Mouse (Mus musculus) cortical plate, adult 2 months (tissue): ENCODE results near the gene Rapgef5. TPM values are rescaled to one million over a fixed set of nuclear protein-coding genes. Genes with fewer than 3 reads are reported as not detected.

Experiments used
- H3K27ac ChIP-seq: fragments of 200-500 bp; 2 replicates; pipeline ENCODE4 v1.5.1; 2012; ENCODE audit warnings: low read length, control low read depth, inconsistent platforms; ENCODE audit not compliant: insufficient read depth
- H3K4me1 ChIP-seq: fragments of 200-500 bp; 2 replicates; pipeline ENCODE4 v1.6.1; 2011; ENCODE audit warnings: low read length; ENCODE audit not compliant: control insufficient read depth, insufficient read depth
- H3K4me3 ChIP-seq: fragments of 200-500 bp; 2 replicates; pipeline ENCODE4 v1.5.1; 2011; ENCODE audit warnings: mild to moderate bottlenecking, low read length, control low read depth; ENCODE audit not compliant: insufficient read depth
- CTCF ChIP-seq: fragments of 200-500 bp; IDR thresholded peaks from 2 replicates; pipeline ENCODE4 v1.5.1; 2011; ENCODE audit warnings: mild to moderate bottlenecking, control low read depth, low read length; ENCODE audit not compliant: insufficient read depth; ENCODE audit errors: extremely low read depth
- POLR2A ChIP-seq: fragments of 200-500 bp; IDR thresholded peaks from 2 replicates; pipeline ENCODE4 v1.6.1; 2011; ENCODE audit warnings: mild to moderate bottlenecking, low read length, control low read depth; ENCODE audit not compliant: insufficient read depth; ENCODE audit errors: extremely low read depth
- polyA plus RNA-seq: library from polyadenylated mRNA; depleted of rRNA; stranded (reverse); fragments of >200 nt; gene quantifications from 2 replicates; pipeline ENCODE4 v1.2.3, GENCODE M21; 2012

Rapgef5 gene
- polyA plus RNA-seq, 1 experiment = 61.7 TPM

DNA sequence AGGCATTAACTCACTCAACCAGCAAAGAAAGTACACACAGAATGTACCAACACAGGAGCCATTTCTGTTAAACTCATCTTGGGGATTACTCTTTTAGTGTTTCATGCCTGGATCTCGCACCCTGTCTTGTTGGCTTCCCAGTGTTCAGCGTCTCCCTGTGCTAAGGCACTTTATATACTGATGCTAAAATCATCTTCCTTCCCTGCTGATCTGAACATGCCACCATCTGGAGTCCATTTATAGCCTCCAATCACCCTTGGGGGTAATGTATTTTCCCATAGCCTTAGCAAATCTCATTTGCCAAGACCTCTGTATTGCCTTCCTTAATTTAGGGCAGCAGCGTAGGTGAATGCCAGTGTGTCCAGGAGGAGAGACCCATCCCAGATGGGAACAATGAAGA, 11.6 kb downstream of the Rapgef5 start:
- no peak overlapping the region for H3K4me3 ChIP-seq
- peak overlapping the region; percentile 72 for H3K27ac ChIP-seq
- H3K4me1 ChIP-seq = peaks cover 9% of the 10 kb centered on the region
- TF ChIP-seq POLR2A (no peak), CTCF (no peak)

DNA sequence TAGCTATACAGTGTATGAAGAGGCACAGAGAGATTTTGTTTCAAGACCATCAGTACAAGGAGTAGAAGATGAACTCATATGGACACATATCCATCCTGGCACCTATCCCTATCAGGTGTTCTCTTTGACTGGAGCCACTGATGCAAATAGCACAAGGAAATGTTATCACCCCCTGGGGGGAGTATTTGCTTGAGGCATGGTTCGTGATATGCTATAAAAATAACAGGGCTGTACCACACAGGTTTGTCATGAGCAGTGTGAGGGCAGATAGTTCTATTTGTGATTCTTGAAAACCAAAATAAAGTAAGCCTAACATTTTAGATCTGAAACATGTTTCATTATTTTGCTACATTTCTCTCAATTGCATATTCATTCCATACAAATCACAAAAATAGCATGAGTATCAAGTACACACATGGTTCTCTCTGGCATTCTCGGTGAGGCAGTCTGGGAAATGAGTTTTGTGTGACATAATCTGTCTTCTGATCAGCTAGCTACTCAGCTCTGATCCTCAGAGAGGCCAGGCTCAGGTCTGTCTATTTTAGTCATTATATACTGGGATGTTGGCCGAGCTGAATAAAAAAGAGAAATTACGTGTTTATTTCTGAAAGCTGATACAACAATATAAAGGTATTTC, 12.3 kb downstream of the Rapgef5 start:
- TF ChIP-seq CTCF (no peak), POLR2A (no peak)
- peak overlapping the region; percentile 80 for H3K27ac ChIP-seq
- no peak overlapping the region for H3K4me3 ChIP-seq
- H3K4me1 ChIP-seq = peaks cover 9% of the 10 kb centered on the region

DNA sequence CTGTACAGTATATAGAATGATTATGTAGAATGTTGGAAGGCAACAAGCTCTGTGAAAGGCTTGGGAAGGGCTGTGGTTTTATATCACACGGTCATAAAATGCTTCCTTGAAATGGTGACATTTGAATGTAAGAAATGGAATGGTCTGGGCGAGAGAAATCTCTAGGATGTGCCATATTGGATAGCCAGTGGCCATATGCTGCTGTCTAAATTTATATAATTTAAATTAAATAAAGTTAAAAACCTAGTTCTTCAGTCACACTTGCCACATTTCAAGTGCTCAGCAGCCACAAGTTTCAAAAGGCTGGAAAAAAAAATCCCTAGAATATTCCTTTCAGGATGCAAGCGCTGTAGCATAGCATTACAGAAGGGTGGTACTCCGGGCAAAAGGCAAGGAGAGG, 14.8 kb downstream of the Rapgef5 start:
- Histone ChIP-seq H3K4me1 (peaks cover 10% of the 10 kb centered on the region), H3K27ac (peak overlapping the region; percentile 6; the same call in 1 of the 2 replicates), H3K4me3 (no peak overlapping the region)
- TF ChIP-seq POLR2A (no peak), CTCF (no peak)

DNA sequence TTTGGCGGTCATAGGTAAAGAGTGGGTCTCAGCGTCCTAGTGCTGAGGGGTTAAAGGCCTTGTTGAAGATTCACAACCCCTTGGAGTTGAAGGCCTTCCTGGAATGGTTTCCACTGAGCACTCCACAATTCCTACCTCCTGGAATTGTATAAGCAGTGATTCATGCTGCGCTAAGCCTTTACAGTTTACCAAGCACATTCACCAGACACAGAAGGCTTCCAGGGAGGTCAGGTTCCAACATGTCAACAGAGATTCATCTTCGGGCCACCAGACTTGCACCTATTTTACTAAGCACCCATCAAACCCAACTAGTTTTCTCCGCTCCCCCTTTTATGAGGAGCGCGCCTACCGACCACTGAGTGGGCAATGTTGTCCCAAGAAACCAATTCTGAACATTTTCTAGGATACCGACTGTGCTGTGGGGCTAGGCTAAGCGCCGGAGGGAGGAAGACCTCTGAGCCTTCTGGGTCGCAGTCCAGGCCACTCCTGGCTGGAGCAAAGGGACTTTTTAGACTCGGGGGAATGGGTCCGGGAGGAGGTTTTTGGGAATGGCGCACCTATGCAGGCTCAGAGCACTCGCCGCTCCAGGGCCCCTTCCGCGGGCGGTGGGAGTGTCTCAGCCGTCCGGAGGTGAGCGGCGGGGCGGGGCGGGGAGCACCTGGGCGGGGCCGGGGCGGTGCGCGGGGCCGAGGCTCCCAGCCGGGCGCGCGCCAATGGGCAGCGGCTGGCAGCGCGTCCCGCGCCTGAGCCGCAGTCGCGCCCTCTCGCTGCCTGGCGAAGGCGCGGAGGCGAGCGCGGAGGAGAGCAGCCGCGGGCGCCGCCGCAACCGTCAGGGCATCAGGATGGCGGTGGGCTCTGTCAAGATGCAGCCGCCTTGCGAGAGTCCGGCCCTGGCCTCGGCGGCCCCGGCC, 17.2 kb downstream of the Rapgef5 start:
- peaks cover 8% of the 10 kb centered on the region for H3K4me1 ChIP-seq
- peak overlapping the region; percentile 97 for H3K27ac ChIP-seq
- TF ChIP-seq POLR2A = 0 out of 2 replicates have a peak, but pooled peaks have one; percentile 13
- no peak for TF ChIP-seq CTCF
- H3K4me3 ChIP-seq = peak overlapping the region; percentile 95

DNA sequence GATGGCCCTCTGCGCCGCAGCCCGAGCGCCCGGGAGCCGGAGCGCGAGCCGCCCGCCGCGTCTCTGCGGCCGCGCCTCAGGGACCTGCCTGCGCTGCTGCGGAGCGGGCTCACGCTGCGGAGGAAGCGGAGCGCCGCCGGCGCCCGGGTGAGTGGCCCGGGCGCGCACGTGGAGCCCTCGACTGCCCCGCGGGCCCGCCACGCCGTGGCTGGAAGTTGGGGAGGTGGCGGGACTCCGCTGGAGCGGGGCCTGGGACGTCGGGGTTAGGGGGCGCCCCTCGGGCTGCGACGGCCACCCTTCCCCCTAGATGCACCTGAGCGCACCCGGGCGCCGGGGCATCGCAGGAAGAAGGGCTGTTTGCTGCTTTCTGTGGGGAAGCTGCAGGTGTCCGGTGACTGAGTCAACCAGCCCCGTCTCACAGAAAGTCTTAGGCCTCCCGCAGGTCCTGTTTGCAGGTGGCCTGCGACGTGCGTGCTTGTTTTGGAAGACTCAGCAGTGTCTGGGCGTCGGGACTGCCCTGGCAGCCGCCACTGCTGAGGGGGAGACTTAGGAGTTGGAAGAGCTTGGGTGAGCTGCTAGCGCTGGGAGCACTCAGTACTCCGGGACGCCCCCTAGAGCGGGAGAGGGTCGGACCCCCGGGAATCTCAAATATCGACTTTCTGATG, 17.9 kb downstream of the Rapgef5 start:
- Histone ChIP-seq H3K4me3 (peak overlapping the region; percentile 95), H3K27ac (peak overlapping the region; percentile 97)
- TF ChIP-seq CTCF (no peak), POLR2A (no peak)

DNA sequence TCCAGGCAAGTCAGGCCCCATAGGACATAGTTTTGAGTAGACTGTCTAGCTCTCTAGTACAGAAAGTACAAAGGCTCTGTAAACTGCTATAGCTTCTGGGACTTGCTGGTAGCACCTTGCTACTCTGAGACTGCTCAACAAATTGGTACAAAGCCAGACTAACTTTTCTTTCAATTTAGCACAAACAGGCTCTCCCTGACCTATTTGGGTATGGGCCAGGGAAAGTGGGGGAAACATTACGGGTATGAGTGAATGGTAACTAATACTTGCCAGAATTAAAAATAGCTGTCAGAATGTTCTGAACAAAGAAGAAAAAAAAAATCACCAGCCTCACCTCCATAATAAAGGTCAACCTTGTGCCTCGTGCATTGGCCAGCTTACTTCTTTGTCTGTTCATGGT, 24.1 kb downstream of the Rapgef5 start:
- TF ChIP-seq CTCF (no peak), POLR2A (no peak)
- peaks cover 7% of the 10 kb centered on the region; the same call in 1 of the 2 replicates for H3K4me1 ChIP-seq
- no peak overlapping the region for H3K27ac ChIP-seq
- H3K4me3 ChIP-seq = no peak overlapping the region

More for the DNA sequence above, 17.9 kb downstream of the Rapgef5 start:
- H3K4me1 ChIP-seq = peaks cover 6% of the 10 kb centered on the region

DNA sequence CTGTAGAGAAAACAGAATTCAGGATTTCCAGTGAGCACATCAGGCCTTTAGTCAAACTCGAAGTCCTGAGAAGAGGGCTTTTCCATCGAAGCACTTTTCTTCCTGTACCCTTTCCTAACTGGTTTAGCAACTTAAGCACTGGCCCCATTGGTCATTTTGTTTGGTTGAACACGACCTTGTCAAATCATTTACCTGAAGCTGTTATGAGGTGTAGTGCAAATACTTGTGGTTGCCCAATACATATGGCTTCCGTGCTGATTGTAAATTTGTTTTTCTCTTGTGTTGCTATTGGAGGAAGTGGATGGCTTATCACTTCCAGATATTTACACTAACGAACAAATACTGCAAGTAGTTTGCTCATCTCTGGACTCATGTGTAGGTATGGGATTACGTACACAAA, 29.0 kb downstream of the Rapgef5 start:
- H3K4me1 ChIP-seq = peaks cover 3% of the 10 kb centered on the region; the same call in 1 of the 2 replicates
- TF ChIP-seq CTCF (no peak), POLR2A (no peak)
- H3K4me3 ChIP-seq = no peak overlapping the region
- H3K27ac ChIP-seq = no peak overlapping the region

DNA sequence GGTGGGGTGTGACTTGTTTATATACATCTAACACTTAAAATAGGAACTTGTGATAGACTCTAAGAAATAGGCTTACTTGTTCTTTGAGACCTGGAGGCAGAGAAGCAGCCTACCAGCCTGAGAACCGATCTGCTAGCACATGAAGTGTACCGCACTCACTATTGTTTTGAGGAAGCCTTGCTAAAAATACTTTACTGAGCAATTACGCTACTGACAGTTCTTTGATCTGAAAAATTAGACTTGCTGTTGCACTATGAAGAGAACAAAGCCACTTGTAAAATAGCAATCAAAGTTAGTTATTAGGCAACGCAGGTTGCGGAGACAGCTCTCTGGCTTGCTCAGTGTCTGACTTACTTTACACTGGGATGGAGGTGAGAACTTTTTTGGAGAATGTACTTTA, 37.1 kb downstream of the Rapgef5 start:
- Histone ChIP-seq H3K27ac (0 out of 2 replicates have a peak overlapping the region, but pooled peaks have one; percentile 19), H3K4me3 (no peak overlapping the region), H3K4me1 (peaks cover 7% of the 10 kb centered on the region)
- TF ChIP-seq CTCF (no peak), POLR2A (no peak)

DNA sequence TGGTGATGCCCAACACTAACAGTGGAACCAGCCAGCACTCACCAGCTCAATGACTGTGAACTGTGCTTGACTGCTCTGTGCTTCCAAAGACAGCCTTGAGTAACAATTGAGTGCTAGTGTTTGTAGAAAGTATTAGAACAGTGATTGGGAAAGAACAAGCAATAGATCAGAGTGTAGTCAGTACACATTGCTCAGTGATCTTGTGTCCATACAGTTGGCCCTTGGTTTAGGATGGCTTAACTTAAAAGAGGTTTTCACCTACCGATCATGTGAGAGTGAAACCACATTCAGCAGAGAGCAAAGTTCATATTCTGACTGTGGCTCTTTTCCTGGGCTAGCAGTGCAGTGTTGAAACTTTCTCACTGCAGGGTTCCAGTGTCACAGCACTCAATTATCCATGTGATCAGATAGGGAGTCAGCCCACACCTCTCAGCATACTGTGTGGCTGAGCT, 38.4 kb downstream of the Rapgef5 start:
- Histone ChIP-seq H3K4me3 (no peak overlapping the region), H3K27ac (no peak overlapping the region), H3K4me1 (peaks cover 7% of the 10 kb centered on the region)
- TF ChIP-seq CTCF = no peak
- TF ChIP-seq POLR2A = no peak

DNA sequence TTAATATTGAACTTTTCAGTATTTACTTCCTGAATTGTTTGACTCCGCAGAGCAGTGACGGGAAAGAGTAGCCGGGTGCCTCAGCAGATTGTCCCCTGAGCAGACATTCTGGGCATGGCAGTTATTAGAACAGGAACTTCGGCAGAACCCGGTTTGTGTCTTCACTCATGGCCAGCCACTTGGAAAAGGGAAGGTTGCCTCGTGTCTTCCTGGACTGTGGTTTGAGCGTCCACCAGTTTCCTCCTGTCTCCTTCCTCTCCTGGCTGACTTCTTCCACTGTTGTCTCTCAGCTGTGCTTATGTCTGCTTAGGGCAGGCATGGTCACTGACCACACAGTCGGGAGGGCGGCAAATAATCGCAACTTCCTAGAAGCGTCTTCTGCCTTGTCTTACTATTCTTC, 44.2 kb downstream of the Rapgef5 start:
- peaks cover 15% of the 10 kb centered on the region for H3K4me1 ChIP-seq
- TF ChIP-seq POLR2A = no peak
- TF ChIP-seq CTCF = no peak
- no peak overlapping the region for H3K27ac ChIP-seq
- no peak overlapping the region for H3K4me3 ChIP-seq
